Mouse (Mus musculus): ENCODE measurements at regions not wholly inside any gene's neighbourhood (a gene's known extent, or its start where the extent isn't known, plus 50 kb on each side); places are given as distances from the start of the nearest gene placed in this dataset.
A peak's percentile ranks its signal among the peaks of the same experiment; 100 is the strongest.

GRCm38 (mm10) chr13:52222315-52223097 lies 308.6 kb downstream of the Diras2 start:
- Histone ChIP-seq H3K36me3 (ENCODE audit: control insufficient read depth, insufficient read depth) (no peaks in the 10 kb centered on the region), H3K79me3 (ENCODE audit: low read depth) (no peaks in the 10 kb centered on the region), H3K79me2 (ENCODE audit: control insufficient read depth, insufficient read depth) (no peaks in the 10 kb centered on the region), H3K4me3 (ENCODE audit: insufficient read depth, poor library complexity, severe bottlenecking) (no peak overlapping the region), H3ac (ENCODE audit: control insufficient read depth, insufficient read length, low read depth) (no peak overlapping the region), H3K27me3 (ENCODE audit: control insufficient read depth, insufficient read depth, insufficient read length) (no peaks in the 10 kb centered on the region)
- TF ChIP-seq CEBPB (IDR thresholded peaks at IDR 0.05; ENCODE audit: low read depth) (no peak), CTCF (IDR thresholded peaks at IDR 0.05; ENCODE audit: control insufficient read depth, insufficient read depth, insufficient read length) (no peak), USF1 (IDR thresholded peaks at IDR 0.05; ENCODE audit: low read depth) (no peak)

- Histone ChIP-seq H3K79me2 (ENCODE audit: control insufficient read depth, insufficient read depth) (no peaks in the 10 kb centered on the region), H3K79me3 (ENCODE audit: low read depth) (no peaks in the 10 kb centered on the region), H3ac (ENCODE audit: control insufficient read depth, insufficient read length, low read depth) (no peak overlapping the region), H3K27me3 (ENCODE audit: control insufficient read depth, insufficient read depth, insufficient read length) (no peaks in the 10 kb centered on the region), H3K4me3 (ENCODE audit: insufficient read depth, poor library complexity, severe bottlenecking) (no peak overlapping the region), H3K36me3 (ENCODE audit: control insufficient read depth, insufficient read depth) (no peaks in the 10 kb centered on the region)
- TF ChIP-seq CTCF (IDR thresholded peaks at IDR 0.05; ENCODE audit: control insufficient read depth, insufficient read depth, insufficient read length) (no peak), FOSL1 (IDR thresholded peaks at IDR 0.05; ENCODE audit: insufficient read depth, low read length, poor library complexity, severe bottlenecking) (no peak), MAX (IDR thresholded peaks at IDR 0.05) (no peak), MYOD1 (IDR thresholded peaks at IDR 0.05; ENCODE audit: control insufficient read depth, insufficient read length, low read depth) (no peak), CEBPB (IDR thresholded peaks at IDR 0.05; ENCODE audit: low read depth) (no peak), MYOG (IDR thresholded peaks at IDR 0.05; ENCODE audit: control insufficient read depth, extremely low read depth, insufficient read length) (no peak)
Measured at GRCm38 (mm10) chr13:52223098-52223962, 307.7 kb downstream of the Diras2 start.

- TF ChIP-seq MAX (IDR thresholded peaks at IDR 0.05) (no peak), MYOD1 (IDR thresholded peaks at IDR 0.05; ENCODE audit: control insufficient read depth, insufficient read length, low read depth) (peak; percentile 57)
- H3ac ChIP-seq (ENCODE audit: control insufficient read depth, insufficient read length, low read depth): no peak overlapping the region
- H3K79me2 ChIP-seq (ENCODE audit: control insufficient read depth, insufficient read depth): no peaks in the 10 kb centered on the region
- no peaks in the 10 kb centered on the region for H3K27me3 ChIP-seq (ENCODE audit: control insufficient read depth, insufficient read depth, insufficient read length)
- no peaks in the 10 kb centered on the region for H3K36me3 ChIP-seq (ENCODE audit: control insufficient read depth, insufficient read depth)
- H3K79me3 ChIP-seq (ENCODE audit: low read depth): no peaks in the 10 kb centered on the region
- no peak overlapping the region for H3K4me3 ChIP-seq (ENCODE audit: insufficient read depth, poor library complexity, severe bottlenecking)
Measured at GRCm38 (mm10) chr13:52233971-52234370, 297.1 kb downstream of the Diras2 start.

GRCm38 (mm10) chr13:52236105-52236504 lies 295.0 kb downstream of the Diras2 start:
- H3ac ChIP-seq (ENCODE audit: control insufficient read depth, insufficient read length, low read depth): no peak overlapping the region
- H3K4me3 ChIP-seq (ENCODE audit: insufficient read depth, poor library complexity, severe bottlenecking): no peak overlapping the region
- H3K79me2 ChIP-seq (ENCODE audit: control insufficient read depth, insufficient read depth): no peaks in the 10 kb centered on the region
- H3K79me3 ChIP-seq (ENCODE audit: low read depth): no peaks in the 10 kb centered on the region
- H3K27me3 ChIP-seq (ENCODE audit: control insufficient read depth, insufficient read depth, insufficient read length): no peaks in the 10 kb centered on the region
- TF ChIP-seq USF1 (IDR thresholded peaks at IDR 0.05; ENCODE audit: low read depth) (no peak), MYOG (IDR thresholded peaks at IDR 0.05; ENCODE audit: control insufficient read depth, extremely low read depth, insufficient read length) (no peak), FOSL1 (IDR thresholded peaks at IDR 0.05; ENCODE audit: insufficient read depth, low read length, poor library complexity, severe bottlenecking) (peak; percentile 69), CTCF (IDR thresholded peaks at IDR 0.05; ENCODE audit: control insufficient read depth, insufficient read depth, insufficient read length) (no peak), CEBPB (IDR thresholded peaks at IDR 0.05; ENCODE audit: low read depth) (no peak), MAX (IDR thresholded peaks at IDR 0.05) (peak; percentile 69), MYOD1 (IDR thresholded peaks at IDR 0.05; ENCODE audit: control insufficient read depth, insufficient read length, low read depth) (peak; percentile 94)
- H3K36me3 ChIP-seq (ENCODE audit: control insufficient read depth, insufficient read depth): no peaks in the 10 kb centered on the region

GRCm38 (mm10) chr13:52239563-52239962 lies 291.5 kb downstream of the Diras2 start:
- TF ChIP-seq USF1 (IDR thresholded peaks at IDR 0.05; ENCODE audit: low read depth) (no peak), CTCF (IDR thresholded peaks at IDR 0.05; ENCODE audit: control insufficient read depth, insufficient read depth, insufficient read length) (no peak), FOSL1 (IDR thresholded peaks at IDR 0.05; ENCODE audit: insufficient read depth, low read length, poor library complexity, severe bottlenecking) (no peak), MYOD1 (IDR thresholded peaks at IDR 0.05; ENCODE audit: control insufficient read depth, insufficient read length, low read depth) (no peak), MAX (IDR thresholded peaks at IDR 0.05) (no peak), CEBPB (IDR thresholded peaks at IDR 0.05; ENCODE audit: low read depth) (no peak), MYOG (IDR thresholded peaks at IDR 0.05; ENCODE audit: control insufficient read depth, extremely low read depth, insufficient read length) (no peak)
- Histone ChIP-seq H3K36me3 (ENCODE audit: control insufficient read depth, insufficient read depth) (no peaks in the 10 kb centered on the region), H3K27me3 (ENCODE audit: control insufficient read depth, insufficient read depth, insufficient read length) (no peaks in the 10 kb centered on the region), H3K79me2 (ENCODE audit: control insufficient read depth, insufficient read depth) (no peaks in the 10 kb centered on the region), H3K4me3 (ENCODE audit: insufficient read depth, poor library complexity, severe bottlenecking) (no peak overlapping the region), H3ac (ENCODE audit: control insufficient read depth, insufficient read length, low read depth) (no peak overlapping the region), H3K79me3 (ENCODE audit: low read depth) (no peaks in the 10 kb centered on the region)

All from C2C12 (cell line).